ENCODE assay signal across 8 mouse cellular contexts in genomic region chr12:38777957-38778298, GRCm38 (mm10). TPM values are rescaled to one million over a fixed set of nuclear protein-coding genes. Genes with fewer than 3 reads are reported as not detected.
DNase-seq lines count a peak whose midpoint lies in the region; ATAC-seq and TF ChIP-seq lines count a peak whose summit lies in the region.

No protein-coding gene starts in this region.

- TF ChIP-seq POLR2A in cerebellum, adult 2 months (IDR thresholded peaks at IDR 0.05; ENCODE audit: borderline replicate concordance, insufficient read depth, low read length) = no peak
- TF ChIP-seq POLR2A in testis, adult 2 months (IDR thresholded peaks at IDR 0.05; ENCODE audit: control insufficient read depth, low read depth, low read length) = no peak

- no peaks in the 10 kb centered on the region for H3K36me3 ChIP-seq in testis, adult 2 months (ENCODE audit: control insufficient read depth, insufficient read depth, low read length)
- H3K36me3 ChIP-seq in liver, embryonic 13.5 days = no peaks in the 10 kb centered on the region

- ATAC-seq in liver, embryonic 13.5 days (ENCODE audit: low read depth) = no peak

- H3K27ac ChIP-seq in cerebellum, adult 2 months (ENCODE audit: insufficient read depth, low read length) = no peak overlapping the region
- no peak overlapping the region for H3K27ac ChIP-seq in testis, adult 2 months (ENCODE audit: control insufficient read depth, insufficient read depth, low read depth, low read length)
- no peak overlapping the region for H3K27ac ChIP-seq in liver, embryonic 13.5 days

- WGBS in cerebellum, adult 2 months = 5% methylated on average over 6 of the region's 6 CpGs
- WGBS in liver, embryonic 13.5 days (ENCODE audit: insufficient replicate concordance) = 9% methylated on average over 6 of the region's 6 CpGs

- H3K9me3 ChIP-seq in liver, embryonic 13.5 days (replicated peaks) = no peaks in the 10 kb centered on the region

- no peak for DNase-seq in cerebellum, adult 2 months
- DNase-seq in cerebellum, postnatal 36 days = no peak
- DNase-seq in testis, postnatal 10 days (ENCODE audit: low spot score) = no peak
- DNase-seq in liver, embryonic 13.5 days = no peak
- DNase-seq in embryo, embryonic 10 days (ENCODE audit: low spot score) = no peak
- no peak for DNase-seq in adrenal gland, postnatal 25 days
- no peak for DNase-seq in spleen, postnatal 36 days (ENCODE audit: low spot score in 2 of 2)

- H3K4me2 ChIP-seq in liver, embryonic 13.5 days = peak overlapping the region; percentile 76

- peak overlapping the region; percentile 95 for H3K4me3 ChIP-seq in cerebellum, adult 2 months (replicated peaks; ENCODE audit: insufficient read depth, low read depth, low read length)
- peak overlapping the region; percentile 87; the same call in 1 of the 2 replicates for H3K4me3 ChIP-seq in testis, adult 2 months (ENCODE audit: control insufficient read depth, low read depth, low read length)
- peak overlapping the region; percentile 59 for H3K4me3 ChIP-seq in liver, embryonic 13.5 days (replicated peaks)

- no peak for TF ChIP-seq CTCF in cerebellum, adult 2 months (IDR thresholded peaks at IDR 0.05; ENCODE audit: borderline replicate concordance, insufficient read depth, low read depth, low read length)
- no peak for TF ChIP-seq CTCF in testis, adult 2 months (IDR thresholded peaks at IDR 0.05; ENCODE audit: control insufficient read depth, insufficient read depth, insufficient replicate concordance, low read depth, low read length)

- no peaks in the 10 kb centered on the region for H3K27me3 ChIP-seq in cerebellum, adult 2 months (ENCODE audit: control insufficient read depth, insufficient read depth, low read length)
- H3K27me3 ChIP-seq in testis, adult 2 months (ENCODE audit: control insufficient read depth, insufficient read depth, low read length) = no peaks in the 10 kb centered on the region; the same call in 1 of the 2 replicates
- H3K27me3 ChIP-seq in liver, embryonic 13.5 days = no peaks in the 10 kb centered on the region

- no peak overlapping the region for H3K9ac ChIP-seq in liver, embryonic 13.5 days

- H3K4me1 ChIP-seq in cerebellum, adult 2 months (ENCODE audit: control insufficient read depth, insufficient read depth, low read length) = no peaks in the 10 kb centered on the region
- peaks cover 3% of the 10 kb centered on the region for H3K4me1 ChIP-seq in testis, adult 2 months (ENCODE audit: control insufficient read depth, insufficient read depth, low read length)
- H3K4me1 ChIP-seq in liver, embryonic 13.5 days (replicated peaks) = peaks cover 9% of the 10 kb centered on the region; the same call in 1 of the 2 replicates

RNA-seq across cellular contexts. Expression of gene Etv1, which starts 1.3 kb away (rescaled TPM):
- 134 and 167 TPM in 2 replicates for polyA plus RNA-seq in cerebellum, adult 2 months (2012; rRNA removed)
- polyA plus RNA-seq in testis, adult 2 months (2012; rRNA removed) = 2.7 and 3.4 TPM in 2 replicates
- 0.31 and 1.3 TPM in 2 replicates for polyA plus RNA-seq in liver, embryonic 13.5 days (2015; fragmentation: Nextera tagmentation; extraction: Ambion mirVana)
- 65.7 and 86.7 TPM in 2 replicates for total RNA-seq in adrenal gland, postnatal 25 days (2021)

Comparison
In these comparisons a context has a peak if more than half of its experiments do, and no peak if none do; other contexts are left out.
1. RNA of gene Etv1, which starts 1.3 kb away (polyA plus RNA-seq): 134 to 167 TPM in cerebellum, adult 2 months; 2.7 to 3.4 TPM in testis, adult 2 months and 0.31 to 1.3 TPM in liver, embryonic 13.5 days; every median in the first group is over 10 times any median in the second.
2. Peak in every context shown above with its lines, with median percentiles within 50 percentile points of each other: H3K4me3 ChIP-seq.